Mouse (Mus musculus): ENCODE results near the gene Zbtb24.

DNA sequence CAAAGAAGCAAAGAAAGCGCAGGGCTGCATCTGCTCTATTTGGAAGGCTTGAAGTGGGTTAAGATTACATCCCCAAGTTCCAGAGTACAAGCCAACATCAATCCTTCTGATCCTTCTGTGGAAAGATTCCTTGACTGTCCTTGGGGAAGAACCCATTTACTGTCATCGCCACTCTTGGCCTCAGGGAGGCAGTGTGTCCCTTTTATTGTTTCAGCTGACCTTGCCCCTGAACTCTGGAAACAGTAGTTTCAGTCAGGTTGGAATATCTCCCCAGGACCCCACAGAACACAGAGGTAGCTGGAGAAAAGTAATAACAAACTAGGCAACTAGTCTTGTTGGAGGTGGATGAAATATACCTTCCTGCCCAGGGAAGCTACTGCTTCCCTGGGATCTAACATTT is 59.0 kb downstream of the Zbtb24 start:
- peak; percentile 55; the same call in 1 of the 2 replicates for TF ChIP-seq CTCF (IDR thresholded peaks at IDR 0.05; ENCODE audit: insufficient read depth, low read length)
- TF ChIP-seq POLR2A (IDR thresholded peaks at IDR 0.05; ENCODE audit: borderline replicate concordance, extremely low read depth, low read depth, low read length), result no peak
